Mouse (Mus musculus) lung, postnatal 10 days (tissue): ENCODE data around the gene Smcr8.
"Not testable (repeated sequence)": the region's sequence is repeated elsewhere in the genome, so short reads cannot be mapped to it uniquely, and the experiment has no call there.

Experiments
- DNase-seq: peaks from one replicate; pipeline ENCODE4 v3.0.0; 2021

The Smcr8 gene

GRCm38 (mm10) chr11:60784179-60784922, 7.0 kb downstream of the Smcr8 start:
- no peak for DNase-seq

GRCm38 (mm10) chr11:60787595-60787994, 10.3 kb downstream of the Smcr8 start:
- DNase-seq, result no peak

- DNase-seq, result no peak
Measured at GRCm38 (mm10) chr11:60790472-60790871, 13.1 kb downstream of the Smcr8 start.

- DNase-seq, result no peak
Measured at GRCm38 (mm10) chr11:60796342-60796741, 19.0 kb downstream of the Smcr8 start.

GRCm38 (mm10) chr11:60799977-60800376, 22.7 kb downstream of the Smcr8 start:
- DNase-seq, result no peak

GRCm38 (mm10) chr11:60800892-60801291, 23.6 kb downstream of the Smcr8 start:
- no peak for DNase-seq

GRCm38 (mm10) chr11:60808286-60809070, 31.2 kb downstream of the Smcr8 start:
- peak; percentile 80 for DNase-seq

GRCm38 (mm10) chr11:60809546-60809945, 32.2 kb downstream of the Smcr8 start:
- DNase-seq, result no peak

- no peak for DNase-seq
Measured at GRCm38 (mm10) chr11:60810046-60810965, 33.0 kb downstream of the Smcr8 start.

- peak; percentile 97 for DNase-seq
Measured at GRCm38 (mm10) chr11:60811054-60811460, 33.7 kb downstream of the Smcr8 start.

GRCm38 (mm10) chr11:60811618-60812017, 34.3 kb downstream of the Smcr8 start, which contains the start of gene Shmt1:
TSS of gene Shmt1 (minus strand) at chr11:60811718.
- DNase-seq, result not testable (repeated sequence)

GRCm38 (mm10) chr11:60816398-60816797, 39.1 kb downstream of the Smcr8 start:
- no peak for DNase-seq

- DNase-seq, result no peak
Measured at GRCm38 (mm10) chr11:60823771-60824170, 46.4 kb downstream of the Smcr8 start.

- peak; percentile 39 for DNase-seq
Measured at GRCm38 (mm10) chr11:60825191-60825590, 47.9 kb downstream of the Smcr8 start.

- no peak for DNase-seq
Measured at GRCm38 (mm10) chr11:60826700-60827099, 49.4 kb downstream of the Smcr8 start.

- no peak for DNase-seq
Measured at GRCm38 (mm10) chr11:60827241-60827945, 50.1 kb downstream of the Smcr8 start.

- DNase-seq, result peak; percentile 28
Measured at GRCm38 (mm10) chr11:60828903-60829302, 51.6 kb downstream of the Smcr8 start.

- DNase-seq, result peak; percentile 92
Measured at GRCm38 (mm10) chr11:60830433-60831052, 53.2 kb downstream of the Smcr8 start, which contains the start of gene Dhrs7b. TSS of gene Dhrs7b (plus strand) at chr11:60830631.

GRCm38 (mm10) chr11:60836897-60837296, 59.6 kb downstream of the Smcr8 start:
- no peak for DNase-seq
